8 mouse cellular contexts compared by ENCODE assay signal in the genomic region with DNA sequence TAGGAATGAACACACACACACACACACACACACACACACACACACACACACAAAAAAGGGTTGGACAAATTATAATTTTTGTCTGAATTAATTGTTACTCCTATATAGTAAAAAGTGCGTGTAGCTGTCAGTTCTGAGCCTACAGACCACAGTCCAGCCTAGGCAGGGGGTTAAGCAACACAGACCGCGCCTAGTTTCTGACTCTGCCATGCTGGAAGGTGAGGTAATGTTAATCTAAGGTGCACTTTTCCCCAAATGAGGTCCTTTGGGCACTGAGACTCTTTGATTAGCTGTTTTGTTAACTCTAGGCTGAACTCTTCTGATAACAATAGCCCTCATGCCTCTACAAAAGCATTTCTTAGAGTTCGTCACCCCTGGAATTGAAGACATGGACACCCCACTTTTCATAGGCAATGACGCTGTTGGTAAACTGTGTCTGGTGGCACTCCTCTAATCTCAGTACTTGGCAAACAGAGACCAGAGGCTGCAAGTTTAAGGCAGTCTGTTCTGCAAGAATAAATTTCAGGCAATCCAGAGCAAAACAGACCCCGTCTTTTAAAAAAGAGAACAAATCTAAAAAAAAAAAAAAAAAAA. TPM values are rescaled to one million over a fixed set of nuclear protein-coding genes. Genes with fewer than 3 reads are reported as not detected.
A peak's percentile ranks its signal among the peaks of the same experiment; 100 is the strongest.
DNase-seq lines count a peak whose midpoint lies in the region; ATAC-seq and TF ChIP-seq lines count a peak whose summit lies in the region.
"Had no signal": no experiment of that assay in that cellular context is flagged by ENCODE, and none has a peak within 500 bp of the region (broad histone marks: within the 10 kb centered on the region; RNA-seq: fewer than 3 reads in every experiment).

No protein-coding gene starts in this region.

- no peak overlapping the region for H3K4me3 ChIP-seq in kidney, postnatal 0 days (replicated peaks; ENCODE audit: low read depth, low read length)
- H3K4me3 ChIP-seq in embryonic facial prominence, embryonic 15.5 days (replicated peaks) = no peak overlapping the region
- H3K4me3 ChIP-seq in midbrain, embryonic 14.5 days (replicated peaks; ENCODE audit: low read depth, low read length) = no peak overlapping the region
- H3K4me3 ChIP-seq in forebrain, embryonic 10.5 days = no peak overlapping the region
- H3K4me3 ChIP-seq: hindbrain, embryonic 12.5 days had no signal

- H3K27ac ChIP-seq in kidney, postnatal 0 days = peak overlapping the region; percentile 89
- H3K27ac ChIP-seq in embryonic facial prominence, embryonic 15.5 days (replicated peaks) = peak overlapping the region; percentile 93
- no peak overlapping the region for H3K27ac ChIP-seq in midbrain, embryonic 14.5 days (replicated peaks; ENCODE audit: low read depth, low read length)
- no peak overlapping the region for H3K27ac ChIP-seq in forebrain, embryonic 10.5 days
- H3K27ac ChIP-seq: hindbrain, embryonic 12.5 days had no signal

- H3K27me3 ChIP-seq in kidney, postnatal 0 days (ENCODE audit: insufficient read depth, low read length) = no peaks in the 10 kb centered on the region
- H3K27me3 ChIP-seq in embryonic facial prominence, embryonic 15.5 days = no peaks in the 10 kb centered on the region
- H3K27me3 ChIP-seq in midbrain, embryonic 14.5 days (ENCODE audit: control insufficient read depth, insufficient read depth, low read length) = no peaks in the 10 kb centered on the region
- no peaks in the 10 kb centered on the region for H3K27me3 ChIP-seq in forebrain, embryonic 10.5 days (ENCODE audit: poor library complexity, severe bottlenecking)
- H3K27me3 ChIP-seq: hindbrain, embryonic 12.5 days had no signal

- 0 out of 2 replicates have a peak, but pooled peaks cover 4% of the 10 kb centered on the region for H3K4me1 ChIP-seq in kidney, postnatal 0 days (replicated peaks; ENCODE audit: insufficient read depth, low read length)
- peaks cover 18% of the 10 kb centered on the region for H3K4me1 ChIP-seq in embryonic facial prominence, embryonic 15.5 days
- no peaks in the 10 kb centered on the region for H3K4me1 ChIP-seq in midbrain, embryonic 14.5 days (ENCODE audit: control insufficient read depth, insufficient read depth, low read length)
- H3K4me1 ChIP-seq in forebrain, embryonic 10.5 days = peaks cover 5% of the 10 kb centered on the region
- H3K4me1 ChIP-seq: hindbrain, embryonic 12.5 days had no signal

- no peaks in the 10 kb centered on the region for H3K9me3 ChIP-seq in kidney, postnatal 0 days (replicated peaks; ENCODE audit: low read length)
- H3K9me3 ChIP-seq in embryonic facial prominence, embryonic 15.5 days (replicated peaks) = no peaks in the 10 kb centered on the region
- no peaks in the 10 kb centered on the region for H3K9me3 ChIP-seq in midbrain, embryonic 14.5 days (ENCODE audit: control insufficient read depth, low read length)
- H3K9me3 ChIP-seq in forebrain, embryonic 10.5 days = no peaks in the 10 kb centered on the region
- H3K9me3 ChIP-seq: hindbrain, embryonic 12.5 days had no signal

- H3K4me2 ChIP-seq in kidney, postnatal 0 days (ENCODE audit: low read length) = no peak overlapping the region
- H3K4me2 ChIP-seq in embryonic facial prominence, embryonic 15.5 days (replicated peaks) = no peak overlapping the region
- H3K4me2 ChIP-seq in midbrain, embryonic 14.5 days (ENCODE audit: low read length) = no peak overlapping the region
- H3K4me2 ChIP-seq: hindbrain, embryonic 12.5 days had no signal

- ATAC-seq in kidney, postnatal 0 days (replicated peaks; ENCODE audit: low FRiP score, low read depth) = no peak
- no peak for ATAC-seq in embryonic facial prominence, embryonic 15.5 days (ENCODE audit: insufficient number of reproducible peaks, low FRiP score, low TSS enrichment, low read depth)
- no peak for ATAC-seq in midbrain, embryonic 14.5 days (ENCODE audit: low FRiP score, low TSS enrichment)

- no peak for DNase-seq in kidney, postnatal 0 days (ENCODE audit: low spot score)
- DNase-seq in kidney, postnatal 25 days = no peak
- peak; percentile 19 for DNase-seq in MN1 (ENCODE audit: low spot score)
- DNase-seq in lung, postnatal 25 days (ENCODE audit: low spot score) = peak; percentile 51
- no peak for DNase-seq in midbrain, embryonic 14.5 days
- no peak for DNase-seq in forebrain, embryonic 10.5 days (ENCODE audit: extremely low spot score, low spot score)

- WGBS in kidney, postnatal 0 days = 68% methylated on average over 6 of the region's 6 CpGs
- 74% methylated on average over 6 of the region's 6 CpGs for whole genome bisulfite sequencing in embryonic facial prominence, embryonic 15.5 days
- 93% methylated on average over 6 of the region's 6 CpGs for WGBS in midbrain, embryonic 14.5 days
- 94% methylated on average over 6 of the region's 6 CpGs for WGBS in forebrain, embryonic 10.5 days

- no peak for TF ChIP-seq CTCF in kidney, postnatal 0 days (IDR thresholded peaks at IDR 0.05; ENCODE audit: low read depth)

- no peaks in the 10 kb centered on the region for H3K36me3 ChIP-seq in kidney, postnatal 0 days (ENCODE audit: insufficient read depth, low read length)
- peaks cover 15% of the 10 kb centered on the region for H3K36me3 ChIP-seq in embryonic facial prominence, embryonic 15.5 days
- no peaks in the 10 kb centered on the region for H3K36me3 ChIP-seq in midbrain, embryonic 14.5 days (ENCODE audit: control insufficient read depth, insufficient read depth, low read length)
- peaks cover 26% of the 10 kb centered on the region for H3K36me3 ChIP-seq in forebrain, embryonic 10.5 days (replicated peaks)

- no peak overlapping the region for H3K9ac ChIP-seq in kidney, postnatal 0 days (ENCODE audit: low read depth, low read length)
- H3K9ac ChIP-seq in embryonic facial prominence, embryonic 15.5 days = no peak overlapping the region
- no peak overlapping the region for H3K9ac ChIP-seq in midbrain, embryonic 14.5 days (replicated peaks; ENCODE audit: low read length)
- H3K9ac ChIP-seq: hindbrain, embryonic 12.5 days had no signal

RNA-seq across cellular contexts. Expression of a gene that starts 3.0 kb away (rescaled TPM):
- polyA plus RNA-seq in kidney, postnatal 0 days (2015; fragmentation: Nextera tagmentation; extraction: Ambion mirVana) = 29.9 and 33.4 TPM in 2 replicates
- 27.9 and 28.0 TPM in 2 replicates for polyA plus RNA-seq in embryonic facial prominence, embryonic 15.5 days (2015; fragmentation: Nextera tagmentation; extraction: Ambion mirVana)
- polyA plus RNA-seq in midbrain, embryonic 14.5 days (2014; fragmentation: Nextera tagmentation; extraction: Ambion mirVana) = 32.5 and 34.3 TPM in 2 replicates
- polyA plus RNA-seq in forebrain, embryonic 10.5 days (2016; fragmentation: Nextera tagmentation; extraction: Ambion mirVana) = 23.2 and 26.9 TPM in 2 replicates

RNA-seq across cellular contexts. Expression of a gene that starts 16.8 kb away (rescaled TPM):
- 3.7 and 4.0 TPM in 2 replicates for polyA plus RNA-seq in kidney, postnatal 0 days (2015; fragmentation: Nextera tagmentation; extraction: Ambion mirVana)
- polyA plus RNA-seq in embryonic facial prominence, embryonic 15.5 days (2015; fragmentation: Nextera tagmentation; extraction: Ambion mirVana) = 10.3 and 15.2 TPM in 2 replicates
- polyA plus RNA-seq in midbrain, embryonic 14.5 days (2014; fragmentation: Nextera tagmentation; extraction: Ambion mirVana) = 11.3 and 14.1 TPM in 2 replicates
- 4.4 and 4.6 TPM in 2 replicates for polyA plus RNA-seq in forebrain, embryonic 10.5 days (2016; fragmentation: Nextera tagmentation; extraction: Ambion mirVana)

RNA-seq across cellular contexts. Expression of a gene that starts 17.2 kb away (rescaled TPM):
- 36.1 and 39.0 TPM in 2 replicates for polyA plus RNA-seq in kidney, postnatal 0 days (2015; fragmentation: Nextera tagmentation; extraction: Ambion mirVana)
- polyA plus RNA-seq in embryonic facial prominence, embryonic 15.5 days (2015; fragmentation: Nextera tagmentation; extraction: Ambion mirVana) = 52.3 and 59.1 TPM in 2 replicates
- polyA plus RNA-seq in midbrain, embryonic 14.5 days (2014; fragmentation: Nextera tagmentation; extraction: Ambion mirVana) = 16.4 and 31.5 TPM in 2 replicates
- polyA plus RNA-seq in forebrain, embryonic 10.5 days (2016; fragmentation: Nextera tagmentation; extraction: Ambion mirVana) = 65.9 and 79.3 TPM in 2 replicates

RNA-seq across cellular contexts. Expression of a gene that starts 24.0 kb away (rescaled TPM):
- polyA plus RNA-seq in kidney, postnatal 0 days (2015; fragmentation: Nextera tagmentation; extraction: Ambion mirVana) = 13.1 and 15.3 TPM in 2 replicates
- polyA plus RNA-seq in embryonic facial prominence, embryonic 15.5 days (2015; fragmentation: Nextera tagmentation; extraction: Ambion mirVana) = 13.3 and 14.6 TPM in 2 replicates
- polyA plus RNA-seq in midbrain, embryonic 14.5 days (2014; fragmentation: Nextera tagmentation; extraction: Ambion mirVana) = 11.1 TPM in 2 replicates
- 8.9 and 10.0 TPM in 2 replicates for polyA plus RNA-seq in forebrain, embryonic 10.5 days (2016; fragmentation: Nextera tagmentation; extraction: Ambion mirVana)

RNA-seq across cellular contexts. Expression of a gene that starts 29.9 kb away (rescaled TPM):
- 31.8 and 34.2 TPM in 2 replicates for polyA plus RNA-seq in kidney, postnatal 0 days (2015; fragmentation: Nextera tagmentation; extraction: Ambion mirVana)
- polyA plus RNA-seq in embryonic facial prominence, embryonic 15.5 days (2015; fragmentation: Nextera tagmentation; extraction: Ambion mirVana) = 21.7 and 25.1 TPM in 2 replicates
- polyA plus RNA-seq in midbrain, embryonic 14.5 days (2014; fragmentation: Nextera tagmentation; extraction: Ambion mirVana) = 3.8 and 6.8 TPM in 2 replicates
- 19.7 and 20.1 TPM in 2 replicates for polyA plus RNA-seq in forebrain, embryonic 10.5 days (2016; fragmentation: Nextera tagmentation; extraction: Ambion mirVana)

Comparison
In these comparisons a context has a peak if more than half of its experiments do, and no peak if none do; other contexts are left out.
1. DNase-seq: peak in MN1 (single experiment) and lung, postnatal 25 days (single experiment); none in kidney, postnatal 0 days (single experiment), kidney, postnatal 25 days (0 of 2), midbrain, embryonic 14.5 days (single experiment) and forebrain, embryonic 10.5 days (single experiment).
2. H3K27ac ChIP-seq: peak in kidney, postnatal 0 days (single experiment) and embryonic facial prominence, embryonic 15.5 days (single experiment); none in midbrain, embryonic 14.5 days (single experiment) and forebrain, embryonic 10.5 days (single experiment).